Mouse (Mus musculus) hindbrain, embryonic 13.5 days (tissue): ENCODE measurements around the gene Bysl. TPM values are rescaled to one million over a fixed set of nuclear protein-coding genes. Genes with fewer than 3 reads are reported as not detected.
"Not testable (repeated sequence)": the region's sequence is repeated elsewhere in the genome, so short reads cannot be mapped to it uniquely, and the experiment has no call there.

Source experiments
- ATAC-seq: fragments of 200-750 bp; cut with Nextera tagmentation; 2 replicates; pipeline ENCODE4 v1.8.0; 2017; ENCODE audit warnings: moderate TSS enrichment; ENCODE audit not compliant: low FRiP score
- H3K27ac ChIP-seq: fragments of 300-500 bp; sonication (generic); 2 replicates; pipeline ENCODE4 v1.5.1; 2015; ENCODE audit warnings: inconsistent platforms, mild to moderate bottlenecking, moderate library complexity
- H3K27me3 ChIP-seq: fragments of 300-500 bp; sonication (generic); 2 replicates; pipeline ENCODE4 v1.6.1; 2015; ENCODE audit warnings: mild to moderate bottlenecking, inconsistent platforms
- H3K36me3 ChIP-seq: fragments of 300-500 bp; sonication (generic); 2 replicates; pipeline ENCODE4 v1.6.1; 2015; ENCODE audit warnings: mild to moderate bottlenecking, inconsistent platforms
- H3K4me1 ChIP-seq: fragments of 300-500 bp; sonication (generic); replicated peaks from 2 replicates; pipeline ENCODE4 v1.6.1; 2015; ENCODE audit warnings: inconsistent platforms
- H3K4me2 ChIP-seq: fragments of 300-500 bp; sonication (generic); 2 replicates; pipeline ENCODE4 v1.6.1; 2015; ENCODE audit warnings: inconsistent platforms, mild to moderate bottlenecking, moderate library complexity
- H3K4me3 ChIP-seq: fragments of 300-500 bp; sonication (generic); 2 replicates; pipeline ENCODE4 v1.5.1; 2015; ENCODE audit warnings: mild to moderate bottlenecking, inconsistent platforms
- H3K9ac ChIP-seq: fragments of 300-500 bp; sonication (generic); 2 replicates; pipeline ENCODE4 v1.6.1; 2015; ENCODE audit warnings: mild to moderate bottlenecking, inconsistent platforms
- H3K9me3 ChIP-seq: fragments of 300-500 bp; sonication (generic); 2 replicates; pipeline ENCODE4 v1.6.1; 2016; ENCODE audit warnings: inconsistent platforms
- WGBS: fragments of 180-500 bp; shearing (Covaris S2); methylation state at CpG from one replicate; pipeline ENCODE4 v1.1.7; 2015; 5-methylcytosine and 5-hydroxymethylcytosine counted together
- polyA plus RNA-seq: library from polyadenylated mRNA; unstranded; fragments of >200 nt; fragmentation: Nextera tagmentation; extraction: Ambion mirVana; gene quantifications from 2 replicates; pipeline ENCODE4 v1.2.1, GENCODE M21; 2015

The Bysl gene
- 33.9 and 34.2 TPM in 2 replicates for polyA plus RNA-seq

- Histone ChIP-seq H3K9me3 (no peaks in the 10 kb centered on the region), H3K4me2 (peak within 1 kb of the TSS; percentile 96), H3K27me3 (no peaks in the 10 kb centered on the region), H3K9ac (peak within 1 kb of the TSS; percentile 85), H3K4me3 (peak within 1 kb of the TSS; percentile 85), H3K4me1 (peaks cover 39% of the 10 kb centered on the region), H3K36me3 (peaks cover 50% of the 10 kb centered on the region), H3K27ac (peak within 1 kb of the TSS; percentile 77)
- peak; percentile 95 for ATAC-seq
- under 1% methylated on average over 59 of the region's 59 CpGs for WGBS
Measured at GRCm38 (mm10) chr17:47610849-47611660, at the start of gene Bysl, which contains the start of the genes Med20 and Gm20517. Gene Bysl, minus strand, starts transcription at chr17:47611492. Gene Med20, plus strand, starts transcription at chr17:47611582. Gene Gm20517, plus strand, starts transcription at chr17:47611589.

- Histone ChIP-seq H3K4me1 (peaks cover 6% of the 10 kb centered on the region; the same call in 1 of the 2 replicates), H3K36me3 (peaks cover 10% of the 10 kb centered on the region), H3K4me3 (no peak overlapping the region), H3K27ac (no peak overlapping the region), H3K27me3 (no peaks in the 10 kb centered on the region), H3K9me3 (no peaks in the 10 kb centered on the region), H3K4me2 (no peak overlapping the region), H3K9ac (no peak overlapping the region)
- ATAC-seq, result no peak
- 91% methylated on average over 3 of the region's 3 CpGs for WGBS
Measured at GRCm38 (mm10) chr17:47658741-47659243, 47.5 kb upstream of the Bysl start.

- Histone ChIP-seq H3K36me3 (peaks cover 15% of the 10 kb centered on the region), H3K9ac (no peak overlapping the region), H3K4me3 (no peak overlapping the region), H3K27me3 (no peaks in the 10 kb centered on the region), H3K4me1 (no peaks in the 10 kb centered on the region), H3K9me3 (no peaks in the 10 kb centered on the region), H3K27ac (no peak overlapping the region), H3K4me2 (no peak overlapping the region)
- ATAC-seq, result no peak
- WGBS, result 89% methylated on average over 4 of the region's 4 CpGs
Measured at GRCm38 (mm10) chr17:47657901-47658300, 46.6 kb upstream of the Bysl start.

- H3K4me1 ChIP-seq, result peaks cover 3% of the 10 kb centered on the region; the same call in 1 of the 2 replicates
- 78% methylated on average over 5 of the region's 5 CpGs for WGBS
- H3K36me3 ChIP-seq, result peaks cover 17% of the 10 kb centered on the region
- no peak overlapping the region for H3K4me2 ChIP-seq
- no peak overlapping the region for H3K9ac ChIP-seq
- H3K4me3 ChIP-seq, result no peak overlapping the region
- no peak for ATAC-seq
- no peak overlapping the region for H3K27ac ChIP-seq
- no peaks in the 10 kb centered on the region for H3K27me3 ChIP-seq
- no peaks in the 10 kb centered on the region for H3K9me3 ChIP-seq
Measured at GRCm38 (mm10) chr17:47655697-47656096, 44.4 kb upstream of the Bysl start.

GRCm38 (mm10) chr17:47654346-47654745 lies 43.1 kb upstream of the Bysl start:
- peaks cover 13% of the 10 kb centered on the region for H3K36me3 ChIP-seq
- not testable (repeated sequence) for H3K4me2 ChIP-seq, H3K4me1 ChIP-seq, H3K4me3 ChIP-seq, H3K9me3 ChIP-seq, ATAC-seq, H3K27ac ChIP-seq, H3K27me3 ChIP-seq, H3K9ac ChIP-seq
- 92% methylated on average over 8 of the region's 8 CpGs for WGBS

GRCm38 (mm10) chr17:47651953-47652352 lies 40.7 kb upstream of the Bysl start:
- no peak overlapping the region for H3K4me3 ChIP-seq
- peaks cover 11% of the 10 kb centered on the region for H3K36me3 ChIP-seq
- no peaks in the 10 kb centered on the region for H3K27me3 ChIP-seq
- peaks cover 3% of the 10 kb centered on the region; the same call in 1 of the 2 replicates for H3K4me1 ChIP-seq
- H3K4me2 ChIP-seq, result no peak overlapping the region
- ATAC-seq, result no peak
- no peak overlapping the region for H3K9ac ChIP-seq
- WGBS, result 53% methylated on average over 2 of the region's 2 CpGs
- no peaks in the 10 kb centered on the region for H3K9me3 ChIP-seq
- H3K27ac ChIP-seq, result peak overlapping the region; percentile 48; the same call in 1 of the 2 replicates

GRCm38 (mm10) chr17:47648966-47649365 lies 37.7 kb upstream of the Bysl start:
- H3K9me3 ChIP-seq, result no peaks in the 10 kb centered on the region
- no peak overlapping the region for H3K4me2 ChIP-seq
- no peak overlapping the region for H3K27ac ChIP-seq
- no peak for ATAC-seq
- 33% methylated on average over 4 of the region's 4 CpGs for WGBS
- peaks cover 11% of the 10 kb centered on the region for H3K36me3 ChIP-seq
- H3K4me1 ChIP-seq, result peaks cover 6% of the 10 kb centered on the region; the same call in 1 of the 2 replicates
- no peak overlapping the region for H3K4me3 ChIP-seq
- no peak overlapping the region for H3K9ac ChIP-seq
- no peaks in the 10 kb centered on the region for H3K27me3 ChIP-seq

GRCm38 (mm10) chr17:47646683-47647082 lies 35.4 kb upstream of the Bysl start:
- H3K36me3 ChIP-seq, result peaks cover 6% of the 10 kb centered on the region
- 70% methylated on average over 1 of the region's 1 CpGs for WGBS
- H3K9ac ChIP-seq, result no peak overlapping the region

GRCm38 (mm10) chr17:47642992-47643391 lies 31.7 kb upstream of the Bysl start:
- Histone ChIP-seq H3K36me3 (no peaks in the 10 kb centered on the region), H3K27ac (no peak overlapping the region), H3K4me1 (peaks cover 8% of the 10 kb centered on the region; the same call in 1 of the 2 replicates), H3K4me2 (no peak overlapping the region), H3K27me3 (no peaks in the 10 kb centered on the region), H3K9ac (no peak overlapping the region), H3K4me3 (no peak overlapping the region), H3K9me3 (no peaks in the 10 kb centered on the region)
- no peak for ATAC-seq
- WGBS, result 76% methylated on average over 2 of the region's 2 CpGs

More at GRCm38 (mm10) chr17:47646683-47647082, 35.4 kb upstream of the Bysl start:
- Histone ChIP-seq H3K9me3 (no peaks in the 10 kb centered on the region), H3K4me1 (0 out of 2 replicates have a peak, but pooled peaks cover 6% of the 10 kb centered on the region), H3K27me3 (no peaks in the 10 kb centered on the region), H3K4me3 (no peak overlapping the region), H3K27ac (no peak overlapping the region), H3K4me2 (no peak overlapping the region)
- no peak for ATAC-seq

- H3K27me3 ChIP-seq, result no peaks in the 10 kb centered on the region
- H3K36me3 ChIP-seq, result peaks cover 10% of the 10 kb centered on the region; the same call in 1 of the 2 replicates
- no peak overlapping the region for H3K9ac ChIP-seq
- peaks cover 39% of the 10 kb centered on the region for H3K4me1 ChIP-seq
- no peak for ATAC-seq
- H3K9me3 ChIP-seq, result no peaks in the 10 kb centered on the region
- no peak overlapping the region for H3K4me3 ChIP-seq
- WGBS, result 79% methylated on average over 7 of the region's 7 CpGs
- no peak overlapping the region for H3K27ac ChIP-seq
- no peak overlapping the region for H3K4me2 ChIP-seq
Measured at GRCm38 (mm10) chr17:47633999-47634770, 22.9 kb upstream of the Bysl start.

- WGBS, result 71% methylated on average over 4 of the region's 4 CpGs
- H3K27me3 ChIP-seq, result no peaks in the 10 kb centered on the region
- H3K36me3 ChIP-seq, result peaks cover 10% of the 10 kb centered on the region; the same call in 1 of the 2 replicates
- no peak for ATAC-seq
- no peak overlapping the region for H3K27ac ChIP-seq
- peaks cover 46% of the 10 kb centered on the region for H3K4me1 ChIP-seq
- no peak overlapping the region for H3K9ac ChIP-seq
- H3K4me3 ChIP-seq, result 0 out of 2 replicates have a peak overlapping the region, but pooled peaks have one; percentile 3
- H3K4me2 ChIP-seq, result peak overlapping the region; percentile 29
- no peaks in the 10 kb centered on the region for H3K9me3 ChIP-seq
Measured at GRCm38 (mm10) chr17:47632181-47632840, 21.0 kb upstream of the Bysl start.
